Comparison of ENCODE assay signal across 10 mouse cellular contexts in the genomic region with DNA sequence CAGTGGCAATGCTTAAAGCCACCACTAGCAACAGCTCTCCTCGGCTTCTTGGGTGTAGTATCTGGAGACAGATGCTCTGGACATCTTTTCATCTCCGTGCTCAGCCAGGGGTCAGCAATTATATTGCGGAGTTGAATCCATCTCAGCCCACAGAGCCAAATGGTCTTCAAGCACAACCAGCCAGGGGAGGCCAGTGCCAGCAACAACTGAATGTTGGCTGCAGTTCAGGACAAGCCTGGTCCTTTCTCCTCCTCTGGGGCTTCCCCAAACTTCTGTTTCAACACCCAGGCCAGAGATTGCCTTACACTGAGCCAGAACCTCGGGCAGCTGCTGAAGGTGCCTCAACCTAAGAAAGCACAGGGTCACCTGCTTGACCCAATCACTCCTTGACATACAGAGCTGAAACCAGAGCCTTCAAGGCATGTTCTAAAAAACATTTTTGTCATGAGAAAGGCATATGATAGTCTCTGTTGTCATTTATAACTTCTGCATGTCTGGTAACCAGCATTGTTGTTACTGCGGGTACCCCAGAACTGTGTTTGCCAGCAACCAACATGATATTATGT.
A peak's percentile ranks its signal among the peaks of the same experiment; 100 is the strongest.
DNase-seq lines count a peak whose midpoint lies in the region.
"Had no signal": no experiment of that assay in that cellular context is flagged by ENCODE, and none has a peak within 500 bp of the region (broad histone marks: within the 10 kb centered on the region; RNA-seq: fewer than 3 reads in every experiment).

No protein-coding gene starts in this region.

- intact Hi-C loops in heart, postnatal 36 days (cut with DNase I) = no loop called here

- DNase-seq in cerebellum, postnatal 14 days = peak; percentile 73 to 74
- DNase-seq in cerebellum, postnatal 36 days = no peak
- peak; percentile 12 for DNase-seq in layer of hippocampus, adult 9-11 months
- DNase-seq in layer of hippocampus, postnatal 25 days (ENCODE audit: extremely low spot score in 1 of 2, low spot score in 1 of 2) = no peak
- DNase-seq in MN1 (ENCODE audit: low spot score) = peak; percentile 9
- peak; percentile 13 to 17 for DNase-seq in heart, postnatal 36 days
- DNase-seq in T-cell, adult 2 months (ENCODE audit: low spot score) = no peak
- DNase-seq in right cerebral cortex, postnatal 25 days = no peak
- DNase-seq: B cell, adult 2 months; liver, postnatal 0 days had no signal

Comparison
In these comparisons a context has a peak if more than half of its experiments do, and no peak if none do; other contexts are left out.
1. DNase-seq: peak in cerebellum, postnatal 14 days (2 of 2), layer of hippocampus, adult 9-11 months (single experiment), MN1 (single experiment) and heart, postnatal 36 days (2 of 2); none in cerebellum, postnatal 36 days (0 of 2), layer of hippocampus, postnatal 25 days (0 of 2), T-cell, adult 2 months (single experiment) and right cerebral cortex, postnatal 25 days (single experiment).